Mouse (Mus musculus) B cell, adult 2 months (primary cell): ENCODE measurements around the gene Olfr1076.
A peak's percentile ranks its signal among the peaks of the same experiment; 100 is the strongest.
"Not testable (repeated sequence)": the region's sequence is repeated elsewhere in the genome, so short reads cannot be mapped to it uniquely, and the experiment has no call there.

Experiments used
- DNase-seq, 2 experiments: peaks; one replicate each; pipeline ENCODE4 v3.0.0; 2022

Gene Olfr1076

DNA sequence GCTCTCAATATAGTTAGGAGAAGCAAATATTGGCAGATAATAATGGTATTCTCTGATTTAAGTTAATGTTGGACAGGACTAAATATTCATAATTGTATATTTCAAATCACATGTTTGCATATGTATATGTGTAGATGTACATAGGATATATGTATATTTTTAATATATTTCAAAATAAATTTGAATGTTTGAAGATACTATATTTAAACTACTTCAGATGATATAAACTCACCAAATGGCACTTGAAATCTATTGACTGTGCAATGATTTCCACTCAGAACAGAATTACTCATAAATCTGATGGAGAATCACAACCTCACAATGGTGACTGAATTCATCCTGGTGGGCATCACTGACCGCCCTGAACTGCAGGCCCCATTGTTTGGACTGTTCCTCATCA is at the start of gene Olfr1076:
Gene Olfr1076, plus strand, starts transcription at position 301 of the 400 bp plus-strand sequence.
- DNase-seq, result no peak

DNA sequence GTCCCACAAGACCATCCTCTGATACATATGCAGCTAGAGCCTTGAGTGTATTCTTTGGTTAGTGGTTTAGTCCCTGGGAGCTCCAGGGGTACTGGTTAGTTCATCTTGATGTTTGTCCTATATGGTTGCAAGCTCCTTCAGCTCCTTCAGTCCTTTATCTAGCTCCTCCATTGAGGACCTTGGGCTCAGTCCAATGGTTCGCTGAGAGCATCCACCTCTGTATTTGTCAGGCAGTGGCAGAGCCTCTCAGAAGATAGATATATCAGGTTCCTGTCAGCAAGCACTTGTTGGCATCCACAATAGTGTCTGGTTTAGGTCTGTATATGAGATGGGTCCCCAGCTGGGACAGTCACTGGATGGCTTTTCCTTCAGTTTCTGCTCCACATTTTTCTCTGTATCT is 47.8 kb upstream of the Olfr1076 start:
- DNase-seq, result no peak

GRCm38 (mm10) chr2:86464442-86465109 is 43.7 kb upstream of the Olfr1076 start:
- peak in 1 of 2 experiments; percentile 6 for DNase-seq

DNA sequence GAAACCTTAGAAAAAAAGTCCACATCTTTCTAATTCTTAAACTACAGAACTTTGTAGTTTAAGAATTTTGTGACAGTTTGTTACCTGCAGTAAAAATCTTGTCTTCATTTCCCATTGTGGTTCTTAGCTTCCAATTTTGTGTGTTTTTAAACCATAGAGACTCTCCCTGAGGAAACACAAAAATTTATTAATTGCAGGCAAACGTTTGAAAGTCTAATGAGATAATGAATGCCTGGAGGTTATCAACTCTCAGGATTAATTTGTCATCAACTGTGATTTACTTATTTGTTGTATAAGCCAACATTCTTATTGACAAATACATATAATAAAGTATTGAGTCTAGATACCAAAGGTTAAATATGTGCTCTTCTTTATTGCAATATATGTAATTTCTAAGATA is 21.0 kb upstream of the Olfr1076 start, which contains the start of gene Olfr228:
Gene Olfr228, minus strand, starts transcription at position 101 of the 400 bp plus-strand sequence.
- no peak for DNase-seq

DNA sequence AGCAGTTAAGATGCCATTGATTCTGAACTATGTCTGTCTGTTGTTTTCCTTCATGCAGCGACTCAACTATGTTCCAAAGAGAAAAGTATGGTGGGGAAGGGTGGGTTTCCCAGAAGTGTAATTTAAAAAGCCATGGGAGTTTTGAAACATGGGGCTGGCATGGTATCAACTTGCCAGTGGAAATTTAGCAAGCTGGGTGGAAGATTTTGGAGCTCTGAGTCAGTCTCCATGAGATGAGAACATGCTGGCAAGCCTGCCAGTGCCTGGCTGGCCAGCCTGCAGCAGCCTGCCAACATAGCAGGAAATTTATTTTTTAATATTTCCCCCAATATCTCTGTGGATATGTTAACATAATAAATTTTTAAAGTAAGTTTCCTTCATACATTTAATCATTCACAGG is 22.7 kb downstream of the Olfr1076 start:
- no peak for DNase-seq

DNA sequence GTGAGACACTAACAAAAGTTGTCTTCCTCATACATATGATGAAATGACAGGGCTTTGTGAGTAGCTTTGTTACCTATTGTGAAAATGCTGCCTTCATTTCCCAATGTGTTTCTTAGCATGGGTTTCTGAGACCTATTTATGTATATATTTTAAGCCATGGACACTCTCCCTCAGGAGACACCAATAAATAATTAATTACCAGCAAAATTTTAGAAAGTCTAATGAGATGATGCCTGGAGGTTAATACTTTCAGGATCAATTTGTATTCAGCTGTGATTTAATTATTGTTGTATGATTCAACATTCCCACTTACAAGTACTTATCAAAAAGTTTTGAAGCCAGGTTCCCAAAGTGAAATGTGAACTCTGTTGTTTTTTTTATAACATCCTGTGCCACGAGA is 34.1 kb downstream of the Olfr1076 start, which contains the start of gene Olfr1079:
Gene Olfr1079, minus strand, starts transcription at position 101 of the 400 bp plus-strand sequence.
- no peak for DNase-seq

- not testable (repeated sequence) for DNase-seq
These were observed 49.9 kb downstream of the Olfr1076 start, which contains the start of gene Olfr1080 for GRCm38 (mm10) chr2:86558135-86558534. Olfr1080 (minus strand) TSS chr2:86558235.
